Mouse (Mus musculus) ES-E14 (cell line): ENCODE measurements at regions not wholly inside any gene's neighbourhood (a gene's known extent, or its start where the extent isn't known, plus 50 kb on each side); places are given as distances from the start of the nearest gene placed in this dataset.
"Not testable (repeated sequence)": the region's sequence is repeated elsewhere in the genome, so short reads cannot be mapped to it uniquely, and the experiment has no call there.

Source experiments
- DNase-seq: peaks from one replicate; pipeline ENCODE4 v3.0.0-alpha.2; 2013; ENCODE audit warnings: low read depth, low spot score
- H3K27ac ChIP-seq: 2 replicates; pipeline ENCODE4 v1.5.1; 2012; ENCODE audit warnings: low read depth, mild to moderate bottlenecking, low read length, moderate library complexity, mixed read lengths; ENCODE audit not compliant: poor library complexity, insufficient read depth, severe bottlenecking
- H3K36me3 ChIP-seq: 2 replicates; pipeline ENCODE4 v1.6.1; 2012; ENCODE audit warnings: mild to moderate bottlenecking, low read length, moderate library complexity, mixed read lengths; ENCODE audit not compliant: control insufficient read depth, poor library complexity, insufficient read depth, severe bottlenecking
- H3K4me1 ChIP-seq, 2 experiments: fragments of 150-350 bp in 1 of 2; sonication (generic) in 1 of 2; 2 replicates each; pipeline ENCODE4 v1.6.1; 2012; ENCODE audit warnings: low read length in 2 of 2, mild to moderate bottlenecking in 1 of 2, mixed read lengths in 1 of 2; ENCODE audit not compliant: control insufficient read depth in 2 of 2, insufficient read depth in 2 of 2, poor library complexity in 1 of 2
- H3K4me3 ChIP-seq, 2 experiments: fragments of 150-350 bp in 1 of 2; sonication (generic) in 1 of 2; 2 replicates each; pipeline ENCODE4 v1.5.1; 2012; ENCODE audit warnings: low read length in 2 of 2, low read depth in 1 of 2, mild to moderate bottlenecking in 1 of 2, mixed read lengths in 1 of 2; ENCODE audit not compliant: insufficient read depth in 1 of 2, poor library complexity in 1 of 2, severe bottlenecking in 1 of 2
- H3K9ac ChIP-seq: 2 replicates; pipeline ENCODE4 v1.6.1; 2012; ENCODE audit warnings: low read depth, mild to moderate bottlenecking, low read length, mixed read lengths; ENCODE audit not compliant: poor library complexity, insufficient read depth, severe bottlenecking
- H3K9me3 ChIP-seq: fragments of 150-350 bp; sonication (generic); 2 replicates; pipeline ENCODE4 v1.6.1; 2012; ENCODE audit warnings: low read depth, mild to moderate bottlenecking, low read length; ENCODE audit not compliant: control insufficient read depth, insufficient read depth
- in situ Hi-C, 2 experiments: fragments of 600-800 bp; cut with MboI; formaldehyde crosslinking; loops; one replicate each; pipeline ENCODE4 v1.15.1; 2025; ENCODE audit warnings: low sequenced_read_pairs in 2 of 2, inconsistent platforms in 1 of 2; ENCODE audit not compliant: unreplicated experiment in 2 of 2

GRCm38 (mm10) chr13:66563616-66564015, 122.7 kb upstream of the 2410141K09Rik start:
- H3K4me3 ChIP-seq, in situ Hi-C loops, H3K9me3 ChIP-seq, H3K4me1 ChIP-seq, H3K9ac ChIP-seq, H3K36me3 ChIP-seq, H3K27ac ChIP-seq: not testable (repeated sequence)
- DNase-seq, result peak; percentile 36

DNA sequence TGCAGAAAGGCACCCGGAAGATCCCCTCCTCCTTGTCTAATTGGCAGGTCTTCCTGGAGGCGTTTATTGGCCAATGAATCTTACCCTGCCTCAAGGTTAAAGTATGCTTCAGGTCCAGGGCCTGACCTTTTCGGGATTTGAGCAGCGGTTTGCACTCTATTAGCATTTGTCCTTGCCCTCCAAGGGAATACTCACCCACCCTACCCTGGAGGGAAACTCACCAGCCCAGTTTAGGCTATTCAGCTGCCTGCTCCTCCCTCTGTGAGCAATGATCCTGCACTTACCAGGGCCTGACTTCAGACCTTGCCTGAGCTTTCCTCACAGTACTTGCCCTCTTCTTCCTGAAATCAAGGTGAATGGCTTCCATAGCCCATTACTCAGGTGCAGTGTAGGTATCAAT, 115.5 kb upstream of the 2410141K09Rik start:
- H3K4me3 ChIP-seq, H3K36me3 ChIP-seq, H3K9me3 ChIP-seq, H3K9ac ChIP-seq, DNase-seq, H3K4me1 ChIP-seq, in situ Hi-C loops, H3K27ac ChIP-seq: not testable (repeated sequence)

DNA sequence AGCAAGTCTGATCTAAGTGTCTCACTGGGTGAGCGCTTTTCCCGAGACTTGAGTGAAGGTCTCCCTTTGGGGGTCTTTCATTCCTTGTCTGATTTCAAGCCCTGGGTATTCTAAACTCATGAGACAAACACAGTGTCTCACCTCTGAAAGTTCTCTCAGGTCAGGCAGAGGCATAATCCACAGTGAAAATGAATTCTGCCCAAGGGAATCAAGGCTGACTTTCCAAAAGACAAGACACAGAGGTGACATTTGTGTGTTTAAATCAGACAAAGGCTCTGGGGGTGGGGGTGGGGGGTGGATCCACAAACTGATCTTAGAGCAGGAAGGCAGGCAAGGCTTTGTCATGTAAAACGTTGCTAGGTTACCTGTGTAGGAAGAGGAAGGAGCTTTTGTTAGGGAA, 107.0 kb upstream of the 2410141K09Rik start:
- H3K36me3 ChIP-seq, H3K9ac ChIP-seq, H3K4me1 ChIP-seq, H3K4me3 ChIP-seq, H3K9me3 ChIP-seq, DNase-seq, in situ Hi-C loops: not testable (repeated sequence)
- peak overlapping the region; percentile 40; the same call in 1 of the 2 replicates for H3K27ac ChIP-seq

DNA sequence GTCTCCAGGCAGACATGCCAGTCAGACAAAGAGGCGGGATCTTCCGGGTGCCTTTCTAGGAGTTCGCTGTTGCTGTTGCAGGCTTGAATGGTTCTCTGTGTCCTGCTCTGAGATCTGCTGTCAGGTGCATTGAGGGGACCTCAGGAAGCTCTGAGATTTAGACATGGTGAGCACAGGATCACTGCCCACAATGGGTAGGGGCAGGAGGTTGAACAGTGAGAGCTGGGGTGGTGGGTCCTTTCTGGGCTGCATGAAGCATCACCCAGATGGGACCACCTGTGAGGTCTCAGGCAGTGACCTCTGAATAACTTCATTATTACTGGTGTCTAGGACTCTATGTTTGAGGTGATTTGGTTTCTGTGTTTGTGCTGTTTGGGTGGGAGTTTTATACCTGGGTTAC, 78.7 kb upstream of the 2410141K09Rik start:
- DNase-seq, H3K9ac ChIP-seq, in situ Hi-C loops: not testable (repeated sequence)

More for the DNA sequence above, 78.7 kb upstream of the 2410141K09Rik start:
- not testable (repeated sequence) for H3K36me3 ChIP-seq, H3K27ac ChIP-seq, H3K9me3 ChIP-seq, H3K4me1 ChIP-seq
- peak overlapping the region in 1 of 2 experiments; percentile 28; a peak in 2 of 4 replicates for H3K4me3 ChIP-seq
